Mouse (Mus musculus) kidney, postnatal 4 days (tissue): Measurements from ENCODE around the gene Stard13.

Experiments used
- DNase-seq, 2 experiments: peaks; one replicate each; pipeline ENCODE4 v3.0.0; 2021; ENCODE audit warnings: mixed read lengths in 2 of 2

Stard13 gene

DNA sequence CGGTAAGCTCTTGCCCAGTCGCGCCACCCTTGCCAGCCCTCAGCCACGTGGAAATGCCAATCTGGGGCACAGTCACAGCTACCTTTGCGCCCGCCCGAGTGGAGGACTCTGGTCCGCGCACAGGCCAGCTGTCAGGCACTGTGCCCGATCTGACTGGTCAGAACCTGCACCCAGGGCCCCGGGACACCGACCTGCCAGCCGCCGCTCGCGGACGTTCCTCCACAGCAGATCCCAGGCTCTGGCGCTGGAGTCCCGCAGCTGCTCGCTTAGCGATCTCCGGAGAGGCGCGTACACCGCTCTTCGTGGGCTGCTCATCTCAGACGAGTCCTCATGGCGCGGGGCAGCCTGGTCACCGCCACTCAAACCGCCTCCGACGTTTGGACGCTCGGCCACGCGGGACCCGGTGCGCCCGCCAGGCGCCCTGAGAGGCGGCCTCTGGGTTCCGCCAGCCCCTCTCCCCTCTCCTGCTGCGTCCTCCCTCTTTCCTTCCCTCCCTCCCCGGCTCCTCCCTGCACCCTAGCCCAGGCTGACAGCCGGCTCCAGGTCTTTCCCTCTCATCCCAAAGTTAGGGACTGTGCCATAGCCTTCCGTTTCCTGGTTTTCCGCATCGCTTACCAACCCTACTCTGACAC is at the start of gene Stard13:
TSS of gene Stard13 (minus strand) at position 437 of the 632 bp plus-strand sequence.
- peak; percentile 70 to 80 for DNase-seq

DNA sequence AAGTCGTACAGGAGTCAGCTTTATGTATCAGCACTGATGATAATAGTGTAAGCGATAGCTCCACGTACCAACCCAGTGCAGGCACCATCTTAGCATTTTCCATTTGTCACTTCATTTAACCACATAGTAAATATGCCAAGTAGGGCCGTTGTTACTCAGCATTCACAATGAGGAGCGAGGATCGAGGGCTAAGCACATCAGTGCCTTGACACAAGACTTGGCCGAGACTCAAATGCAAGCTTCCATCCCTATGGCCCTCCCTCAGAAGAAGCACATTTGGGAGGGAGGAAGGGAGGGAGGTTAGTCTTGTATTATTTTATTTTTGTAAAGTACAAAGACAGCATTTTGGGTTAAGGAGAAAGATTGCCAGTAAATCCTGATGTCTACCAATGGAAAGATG is 45.9 kb upstream of the Stard13 start:
- no peak for DNase-seq

DNA sequence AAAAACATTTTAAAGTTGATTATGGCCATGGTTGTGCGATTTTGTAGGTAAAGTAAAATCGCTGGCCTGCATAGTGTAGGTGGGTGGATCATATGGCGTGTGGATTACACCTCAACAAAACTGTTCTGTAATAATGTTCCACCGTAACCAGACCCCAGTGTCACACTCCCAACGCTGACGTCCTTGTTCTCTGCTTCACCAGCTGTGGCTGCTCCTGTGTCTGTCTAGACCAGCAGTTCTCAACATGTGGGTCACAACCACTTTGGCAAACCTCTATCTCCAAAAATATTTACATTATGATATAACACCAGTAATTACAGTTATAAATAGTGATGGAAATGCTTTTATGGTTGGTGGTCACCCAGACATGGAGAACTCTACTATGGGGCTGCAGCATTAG is 44.3 kb upstream of the Stard13 start:
- no peak for DNase-seq

DNA sequence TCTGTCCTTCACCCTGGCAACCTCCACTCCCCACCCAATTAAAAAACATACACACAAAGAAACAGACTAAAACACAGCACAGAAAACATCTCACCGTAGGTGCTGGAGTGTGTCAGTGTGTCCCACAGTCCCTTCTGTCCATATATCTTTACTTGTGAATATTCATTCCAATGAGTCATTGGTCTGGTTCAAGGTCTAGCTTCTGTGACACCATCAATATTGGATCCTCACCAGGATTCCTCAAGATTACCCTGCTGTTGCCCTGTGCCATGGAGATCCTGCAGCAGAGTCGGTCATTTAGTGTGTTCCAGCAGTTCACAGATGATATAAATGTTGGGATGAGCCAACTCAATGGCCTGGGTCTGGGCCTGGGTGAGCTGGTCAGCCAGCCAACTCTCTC is 42.4 kb upstream of the Stard13 start:
- DNase-seq: no peak

GRCm38 (mm10) chr5:151274265-151274664 is 40.6 kb upstream of the Stard13 start:
- peak in 1 of 2 experiments; percentile 10 for DNase-seq

DNA sequence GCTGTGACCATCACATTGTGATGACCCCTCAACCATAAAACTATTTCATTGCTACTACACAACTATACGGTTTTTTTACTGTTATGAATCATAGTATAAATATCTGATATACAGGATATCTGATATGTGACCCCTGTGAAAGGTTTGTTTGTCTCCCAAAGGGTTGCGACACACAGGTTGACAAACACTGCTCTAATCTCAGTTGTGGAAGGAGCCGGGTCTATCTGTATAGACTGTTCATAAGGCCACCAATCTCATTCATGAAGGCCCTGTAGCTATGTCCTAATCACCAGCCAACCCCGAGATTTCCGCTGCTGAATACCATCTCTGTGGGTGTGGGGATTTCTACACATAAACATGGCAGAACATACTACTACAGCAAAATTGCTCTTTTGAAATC is 37.2 kb upstream of the Stard13 start:
- no peak for DNase-seq

DNA sequence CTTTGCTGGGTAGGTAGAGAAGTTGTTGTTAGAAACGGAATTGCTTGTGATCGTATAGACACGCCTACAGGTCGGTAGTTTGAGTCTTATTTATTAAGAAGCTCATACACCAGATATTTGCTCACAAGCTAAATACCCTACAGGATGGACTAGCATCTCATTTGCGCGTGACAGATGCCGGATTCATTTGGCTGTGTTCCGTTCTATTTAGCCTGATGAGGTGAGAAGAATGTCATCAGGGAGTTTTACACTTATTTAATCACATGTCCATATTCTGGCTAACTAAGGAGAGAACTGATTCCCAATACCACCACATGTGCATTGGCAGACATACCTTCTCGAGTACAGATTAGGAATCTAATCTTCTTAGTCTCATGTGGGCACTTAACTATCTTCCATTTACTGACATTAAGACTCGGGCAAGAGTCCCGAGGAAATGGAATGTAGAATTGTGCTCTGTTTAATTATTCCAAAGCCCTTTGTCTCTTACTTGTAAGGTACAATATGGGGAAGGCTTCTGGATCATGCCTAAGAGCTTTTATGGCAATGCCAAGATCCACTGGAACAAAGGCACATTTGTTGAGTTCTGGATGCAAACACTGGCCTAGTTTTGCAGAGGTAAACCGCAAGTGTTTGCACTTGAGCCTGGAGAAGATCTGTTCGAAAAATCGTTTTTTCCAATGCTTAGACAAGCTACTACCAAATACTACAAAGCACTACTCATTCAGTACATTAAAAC is 33.4 kb upstream of the Stard13 start:
- no peak for DNase-seq

GRCm38 (mm10) chr5:151261558-151261957 is 27.9 kb upstream of the Stard13 start:
- no peak for DNase-seq

GRCm38 (mm10) chr5:151252213-151252612 is 18.6 kb upstream of the Stard13 start:
- no peak for DNase-seq

GRCm38 (mm10) chr5:151251656-151252055 is 18.0 kb upstream of the Stard13 start:
- DNase-seq: no peak

DNA sequence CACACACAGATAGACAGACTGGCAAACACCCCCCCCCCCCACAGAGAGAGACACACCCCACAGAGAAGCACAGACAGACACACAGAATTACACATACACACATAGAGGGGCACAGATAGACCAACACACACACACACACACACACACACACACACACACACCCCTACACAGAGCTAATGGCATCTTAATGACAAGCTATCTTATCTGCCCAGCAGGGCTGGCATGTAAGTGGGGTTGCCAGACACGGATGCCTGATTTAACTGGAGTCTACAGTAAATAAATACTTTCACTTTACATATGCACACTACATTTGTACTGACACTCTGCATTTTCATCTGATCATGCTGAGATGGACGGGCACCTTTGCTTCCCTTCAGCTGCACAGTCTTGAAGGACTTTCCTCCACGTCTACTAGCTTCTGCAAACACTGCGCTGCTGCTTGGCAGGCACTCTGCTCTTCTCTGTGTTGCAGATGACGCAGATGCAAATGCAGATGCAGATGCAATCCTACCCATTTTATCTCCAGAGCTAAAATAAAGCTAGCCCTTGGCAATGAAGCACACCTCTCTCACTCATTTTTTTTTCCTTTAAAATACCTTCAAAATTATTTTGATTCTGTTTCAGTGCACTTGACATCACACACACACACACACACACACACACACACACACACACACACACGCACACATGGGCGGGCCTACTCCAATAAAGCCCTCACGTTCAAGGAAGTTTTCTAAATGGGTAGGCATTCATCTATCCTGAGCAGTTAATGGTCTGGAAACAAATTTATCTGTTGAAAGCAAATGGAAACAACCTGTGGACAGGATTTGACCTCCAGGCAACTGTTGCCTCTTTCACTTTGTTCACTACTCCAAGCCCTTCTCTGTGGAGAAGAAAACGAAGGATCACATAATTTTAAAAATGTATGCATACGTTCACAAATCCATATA is 15.3 kb upstream of the Stard13 start:
- no peak for DNase-seq

DNA sequence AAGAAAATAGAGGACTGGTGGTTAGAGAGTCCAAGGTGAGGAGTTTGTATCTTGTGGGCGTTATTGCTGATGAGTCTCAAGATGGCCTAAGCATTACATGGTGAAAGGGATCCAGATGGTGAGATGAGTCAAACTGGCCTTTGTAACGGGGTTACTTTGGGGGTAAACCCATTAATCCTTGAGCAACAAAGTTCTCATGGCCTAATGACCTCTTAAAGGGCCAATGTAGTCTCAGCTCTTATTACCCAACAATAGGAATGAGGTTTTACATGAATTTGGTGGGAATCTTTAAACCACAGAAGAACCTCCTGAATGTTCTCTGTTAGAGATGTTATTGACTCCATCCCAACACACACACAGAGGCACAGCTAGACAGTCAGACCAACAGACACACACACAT is 14.4 kb upstream of the Stard13 start:
- DNase-seq: no peak

DNA sequence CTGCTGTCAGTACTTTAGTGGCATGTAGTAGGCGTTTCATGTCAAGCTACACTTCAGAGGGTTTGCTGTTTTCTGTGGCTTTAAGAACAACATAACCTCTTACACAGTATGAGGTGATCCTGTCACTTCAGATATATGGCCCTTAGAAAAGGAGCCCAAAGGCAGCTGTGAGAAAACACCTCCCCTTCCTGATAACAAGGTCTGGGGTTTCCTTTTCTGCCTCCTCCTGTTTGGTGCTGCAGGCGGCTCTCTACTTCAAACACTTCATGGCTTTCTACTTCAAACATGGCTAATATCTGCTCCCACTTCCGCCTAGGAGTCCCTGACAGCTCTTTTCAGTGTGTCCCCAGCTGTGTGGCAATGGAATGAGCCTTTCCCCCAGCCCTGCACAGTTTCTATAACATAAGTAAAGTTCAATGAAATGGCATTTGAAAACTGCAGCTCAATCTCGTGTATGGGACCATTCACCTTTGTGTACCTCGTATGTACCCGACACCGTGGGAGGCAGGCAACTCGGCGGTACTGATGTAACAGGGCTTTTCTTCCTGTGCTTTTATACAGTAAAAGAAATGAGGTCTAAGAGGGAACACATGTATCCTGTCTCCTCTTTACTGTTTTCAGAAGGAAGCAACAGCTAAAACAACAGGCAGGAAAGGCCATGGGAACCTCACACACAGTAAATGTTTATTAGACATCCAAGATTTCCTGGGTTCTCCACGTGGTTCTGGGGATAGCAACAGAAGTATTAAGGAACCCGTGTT is 13.7 kb upstream of the Stard13 start:
- peak; percentile 37 to 55 for DNase-seq

DNA sequence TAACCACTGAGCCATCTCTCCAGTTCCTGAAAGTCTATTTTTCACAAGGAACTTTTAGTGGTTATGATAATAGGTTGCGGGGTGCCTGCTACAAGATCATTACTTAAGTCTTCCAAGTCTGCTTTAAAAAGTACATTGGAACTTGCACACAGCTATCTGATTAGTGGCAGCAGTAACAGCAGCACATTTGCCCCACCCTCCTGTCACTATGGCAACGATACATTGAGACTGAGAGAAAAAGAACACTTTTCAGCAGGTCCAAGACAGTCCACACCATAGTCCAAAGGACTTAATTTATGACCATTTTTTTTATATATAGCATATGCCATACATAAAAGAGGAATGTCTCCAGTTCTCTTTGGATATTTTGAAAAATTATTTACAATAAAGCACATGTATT is 12.7 kb upstream of the Stard13 start:
- DNase-seq: no peak

- DNase-seq: no peak
These were observed 11.9 kb upstream of the Stard13 start for GRCm38 (mm10) chr5:151245571-151245970.

- no peak for DNase-seq
These were observed 5.1 kb upstream of the Stard13 start for GRCm38 (mm10) chr5:151238730-151239129.

GRCm38 (mm10) chr5:151236411-151236810 is 2.8 kb upstream of the Stard13 start:
- no peak for DNase-seq

- DNase-seq: no peak
These were observed 898 bp downstream of the Stard13 start for GRCm38 (mm10) chr5:151232576-151233299.

GRCm38 (mm10) chr5:151231861-151232260 is 1.8 kb downstream of the Stard13 start:
- no peak for DNase-seq

GRCm38 (mm10) chr5:151231411-151231810 is 2.2 kb downstream of the Stard13 start:
- DNase-seq: peak in 1 of 2 experiments; percentile 24

GRCm38 (mm10) chr5:151230427-151230826 is 3.2 kb downstream of the Stard13 start:
- DNase-seq: no peak
